Mouse (Mus musculus) hindbrain, postnatal 0 days (tissue): ENCODE results near the gene Sypl2. TPM values are rescaled to one million over a fixed set of nuclear protein-coding genes. Genes with fewer than 3 reads are reported as not detected.

Experiments
- ATAC-seq: fragments of 200-750 bp; cut with Nextera tagmentation; 2 replicates; pipeline ENCODE4 v1.8.0; 2017; ENCODE audit warnings: mild to moderate bottlenecking, moderate TSS enrichment, moderate library complexity
- DNase-seq: peaks from one replicate; pipeline ENCODE4 v3.0.0-alpha.2; 2015; ENCODE audit warnings: low spot score
- H3K27ac ChIP-seq: fragments of 300-500 bp; sonication (generic); 2 replicates; pipeline ENCODE4 v1.5.1; 2014; ENCODE audit warnings: mild to moderate bottlenecking
- H3K27me3 ChIP-seq: fragments of 300-500 bp; sonication (generic); 2 replicates; pipeline ENCODE4 v1.6.1; 2014; ENCODE audit warnings: low read length, mixed read lengths; ENCODE audit not compliant: insufficient read depth
- H3K36me3 ChIP-seq: fragments of 300-500 bp; sonication (generic); 2 replicates; pipeline ENCODE4 v1.6.1; 2014; ENCODE audit warnings: low read length, mixed read lengths; ENCODE audit not compliant: insufficient read depth
- H3K4me1 ChIP-seq: fragments of 300-500 bp; sonication (generic); 2 replicates; pipeline ENCODE4 v1.6.1; 2014; ENCODE audit warnings: antibody characterized with exemption, low read length, mixed read lengths; ENCODE audit not compliant: insufficient read depth
- H3K4me2 ChIP-seq: fragments of 300-500 bp; sonication (generic); 2 replicates; pipeline ENCODE4 v1.6.1; 2014; ENCODE audit warnings: low read depth, mild to moderate bottlenecking, low read length, moderate library complexity, mixed read lengths
- H3K4me3 ChIP-seq: fragments of 300-500 bp; sonication (generic); 2 replicates; pipeline ENCODE4 v1.5.1; 2014; ENCODE audit warnings: low read length
- H3K9ac ChIP-seq: fragments of 300-500 bp; sonication (generic); replicated peaks from 2 replicates; pipeline ENCODE4 v1.6.1; 2014; ENCODE audit warnings: mild to moderate bottlenecking, low read length, moderate library complexity, mixed read lengths
- H3K9me3 ChIP-seq: fragments of 300-500 bp; sonication (generic); 2 replicates; pipeline ENCODE4 v1.6.1; 2016; ENCODE audit warnings: low read length, mixed read lengths
- CTCF ChIP-seq: IDR thresholded peaks from 2 replicates; pipeline ENCODE4 v1.5.1; 2016; ENCODE audit warnings: antibody characterized with exemption, control low read depth, low read depth
- WGBS: fragments of 180-500 bp; shearing (Covaris S2); extraction: QIAGEN DNeasy Blood & Tissue Kit; methylation state at CpG from one replicate; pipeline ENCODE4 v1.1.7; 2014; 5-methylcytosine and 5-hydroxymethylcytosine counted together
- polyA plus RNA-seq: library from polyadenylated mRNA; unstranded; fragments of >200 nt; fragmentation: Nextera tagmentation; extraction: Ambion mirVana; gene quantifications from 2 replicates; pipeline ENCODE4 v1.2.1, GENCODE M21; 2015
- total RNA-seq: library from RNA; depleted of rRNA; stranded (reverse); fragments of >200 nt; gene quantifications from 2 replicates; pipeline ENCODE4 v1.2.3, GENCODE M21; 2014

The Sypl2 gene
- total and polyA plus RNA-seq, 2 experiments from 2014 or later = 0.75 to 1.9 TPM

GRCm38 (mm10) chr3:108206731-108207375 is 19.6 kb downstream of the Sypl2 start:
- 70% methylated on average over 15 of the region's 15 CpGs for WGBS
- peaks cover 1% of the 10 kb centered on the region; the same call in 1 of the 2 replicates for H3K4me1 ChIP-seq
- peak; percentile 61 for DNase-seq
- no peak overlapping the region for H3K27ac ChIP-seq
- H3K4me3 ChIP-seq = no peak overlapping the region
- no peak overlapping the region for H3K4me2 ChIP-seq
- TF ChIP-seq CTCF = no peak
- peaks cover 39% of the 10 kb centered on the region for H3K36me3 ChIP-seq
- no peak overlapping the region for H3K9ac ChIP-seq
- no peak for ATAC-seq
- H3K27me3 ChIP-seq = no peaks in the 10 kb centered on the region
- H3K9me3 ChIP-seq = no peaks in the 10 kb centered on the region

DNA sequence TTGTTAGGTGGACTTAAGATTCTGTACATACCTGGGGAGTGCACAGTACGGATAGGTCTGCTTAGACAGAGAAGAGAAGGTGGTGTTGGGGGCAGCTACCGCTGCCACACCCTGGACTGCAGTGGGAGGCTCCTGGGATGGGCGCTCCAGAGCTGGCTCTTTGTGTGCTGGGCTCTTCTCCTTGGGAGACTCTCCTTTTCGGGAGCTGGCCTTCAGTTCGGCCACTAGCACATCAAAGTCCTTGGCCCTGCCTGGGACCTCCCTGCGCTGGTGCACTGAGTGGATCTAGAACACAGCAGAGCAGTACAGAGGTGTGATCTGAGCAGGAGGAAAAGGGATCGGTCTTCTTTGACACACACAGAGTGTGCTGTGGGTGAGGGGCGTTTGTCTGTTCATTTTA is 20.8 kb downstream of the Sypl2 start:
- no peak for ATAC-seq
- Histone ChIP-seq H3K4me2 (no peak overlapping the region), H3K4me1 (peaks cover 6% of the 10 kb centered on the region; the same call in 1 of the 2 replicates)

GRCm38 (mm10) chr3:108204470-108204869 is 22.0 kb downstream of the Sypl2 start:
- Histone ChIP-seq H3K27ac (no peak overlapping the region), H3K4me3 (no peak overlapping the region), H3K4me2 (no peak overlapping the region), H3K9ac (no peak overlapping the region), H3K27me3 (no peaks in the 10 kb centered on the region), H3K4me1 (peaks cover 6% of the 10 kb centered on the region; the same call in 1 of the 2 replicates), H3K36me3 (peaks cover 39% of the 10 kb centered on the region), H3K9me3 (no peaks in the 10 kb centered on the region)
- no peak for TF ChIP-seq CTCF
- no peak for ATAC-seq
- DNase-seq = no peak
- 87% methylated on average over 11 of the region's 11 CpGs for WGBS

More for the DNA sequence above, 20.8 kb downstream of the Sypl2 start:
- 91% methylated on average over 8 of the region's 8 CpGs for WGBS
- H3K9ac ChIP-seq = no peak overlapping the region
- H3K4me3 ChIP-seq = no peak overlapping the region
- H3K27me3 ChIP-seq = no peaks in the 10 kb centered on the region
- no peak for TF ChIP-seq CTCF
- peaks cover 39% of the 10 kb centered on the region for H3K36me3 ChIP-seq
- no peaks in the 10 kb centered on the region for H3K9me3 ChIP-seq
- DNase-seq = no peak
- no peak overlapping the region for H3K27ac ChIP-seq

DNA sequence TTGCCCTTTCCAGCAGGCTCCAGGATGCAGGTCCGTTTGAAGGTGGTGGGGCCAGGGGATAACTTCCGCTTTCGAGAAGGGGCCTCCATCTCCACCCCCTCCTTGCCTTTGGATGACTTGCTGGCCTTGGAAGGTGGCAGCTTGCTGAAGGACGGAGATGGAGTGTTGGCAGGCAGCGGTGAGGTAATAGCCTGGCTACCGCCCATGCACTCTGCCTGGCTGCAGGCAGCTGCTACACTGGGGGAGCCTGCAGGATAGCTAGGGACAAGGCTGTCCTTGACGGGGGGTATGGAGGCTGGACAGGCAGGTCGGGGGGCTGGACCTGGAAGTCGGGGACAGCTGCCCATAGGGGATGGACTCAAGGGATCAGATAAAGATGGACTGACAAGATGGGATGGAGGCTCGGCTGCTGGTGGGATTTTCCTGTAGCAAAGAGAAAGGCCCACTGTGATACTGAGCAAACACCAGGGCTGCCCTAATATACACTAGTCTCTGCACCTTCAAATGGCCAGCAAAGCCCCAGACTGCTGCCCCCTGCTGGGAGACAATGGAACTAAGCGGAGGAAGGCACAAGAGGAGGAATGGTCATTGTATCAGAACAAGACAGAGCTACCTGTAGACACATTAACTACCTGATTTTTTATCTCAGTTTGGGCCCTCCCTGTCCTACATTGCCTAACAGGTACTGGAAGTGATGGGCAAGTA is 22.7 kb downstream of the Sypl2 start:
- no peaks in the 10 kb centered on the region for H3K27me3 ChIP-seq
- WGBS = 80% methylated on average over 11 of the region's 11 CpGs
- peaks cover 39% of the 10 kb centered on the region for H3K36me3 ChIP-seq
- no peak overlapping the region for H3K4me3 ChIP-seq
- no peak overlapping the region for H3K4me2 ChIP-seq
- peak; percentile 74 for DNase-seq
- peak; percentile 84 for TF ChIP-seq CTCF
- peaks cover 6% of the 10 kb centered on the region; the same call in 1 of the 2 replicates for H3K4me1 ChIP-seq
- H3K9ac ChIP-seq = no peak overlapping the region
- no peak; the same call in 1 of the 2 replicates for ATAC-seq
- no peak overlapping the region for H3K27ac ChIP-seq
- no peaks in the 10 kb centered on the region for H3K9me3 ChIP-seq

DNA sequence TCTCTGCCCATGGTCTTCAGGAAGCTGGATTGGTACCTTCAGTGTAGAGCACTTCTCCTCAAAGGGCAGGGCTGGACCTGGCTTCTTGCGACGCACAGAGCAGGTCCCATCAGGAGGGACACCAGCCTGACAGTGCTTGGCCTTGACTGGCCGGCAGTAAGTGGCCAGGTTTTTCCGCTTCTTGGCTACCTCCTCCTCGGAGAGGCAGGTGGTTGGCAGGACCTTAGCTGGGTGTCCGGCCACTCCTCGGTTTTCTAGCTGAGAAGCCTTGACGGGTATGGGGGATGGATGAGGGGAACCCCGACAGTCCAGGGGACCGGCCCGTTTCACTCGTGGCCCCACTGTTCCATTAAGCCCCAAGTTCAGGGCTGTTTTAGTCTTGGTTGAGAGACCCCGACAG is 23.2 kb downstream of the Sypl2 start:
- WGBS = 96% methylated on average over 13 of the region's 13 CpGs
- Histone ChIP-seq H3K27me3 (no peaks in the 10 kb centered on the region), H3K9me3 (no peaks in the 10 kb centered on the region), H3K36me3 (peaks cover 39% of the 10 kb centered on the region), H3K9ac (no peak overlapping the region), H3K4me1 (peaks cover 6% of the 10 kb centered on the region; the same call in 1 of the 2 replicates), H3K4me3 (no peak overlapping the region), H3K27ac (no peak overlapping the region), H3K4me2 (no peak overlapping the region)
- ATAC-seq (no peak), DNase-seq (no peak)
- TF ChIP-seq CTCF = no peak

GRCm38 (mm10) chr3:108202506-108202905 is 23.9 kb downstream of the Sypl2 start:
- Histone ChIP-seq H3K4me3 (no peak overlapping the region), H3K9ac (no peak overlapping the region), H3K36me3 (peaks cover 39% of the 10 kb centered on the region), H3K27me3 (no peaks in the 10 kb centered on the region), H3K4me1 (peaks cover 6% of the 10 kb centered on the region), H3K9me3 (no peaks in the 10 kb centered on the region), H3K27ac (no peak overlapping the region), H3K4me2 (no peak overlapping the region)
- ATAC-seq (no peak), DNase-seq (no peak)
- TF ChIP-seq CTCF = no peak
